Mouse (Mus musculus) embryonic facial prominence, embryonic 12.5 days (tissue): ENCODE results near the gene Tpm1. TPM values are rescaled to one million over a fixed set of nuclear protein-coding genes. Genes with fewer than 3 reads are reported as not detected.

Experiments used
- ATAC-seq: fragments of 200-750 bp; cut with Nextera tagmentation; 2 replicates; pipeline ENCODE4 v1.8.0; 2017; ENCODE audit not compliant: insufficient number of reproducible peaks, insufficient read depth, low FRiP score, low TSS enrichment
- H3K27ac ChIP-seq: fragments of 300-500 bp; sonication (generic); 2 replicates; pipeline ENCODE4 v1.5.1; 2016; ENCODE audit warnings: mild to moderate bottlenecking
- H3K27me3 ChIP-seq: fragments of 300-500 bp; sonication (generic); 2 replicates; pipeline ENCODE4 v1.6.1; 2016; ENCODE audit warnings: mild to moderate bottlenecking, moderate library complexity
- H3K36me3 ChIP-seq: fragments of 300-500 bp; sonication (generic); 2 replicates; pipeline ENCODE4 v1.6.1; 2016; ENCODE audit warnings: mild to moderate bottlenecking
- H3K4me1 ChIP-seq: fragments of 300-500 bp; sonication (generic); 2 replicates; pipeline ENCODE4 v1.6.1; 2016
- H3K4me2 ChIP-seq: fragments of 300-500 bp; sonication (generic); replicated peaks from 2 replicates; pipeline ENCODE4 v1.6.1; 2016; ENCODE audit warnings: mild to moderate bottlenecking, moderate library complexity
- H3K4me3 ChIP-seq: fragments of 300-500 bp; sonication (generic); 2 replicates; pipeline ENCODE4 v1.5.1; 2016; ENCODE audit warnings: mild to moderate bottlenecking
- H3K9ac ChIP-seq: fragments of 300-500 bp; sonication (generic); 2 replicates; pipeline ENCODE4 v1.6.1; 2016; ENCODE audit warnings: mild to moderate bottlenecking, moderate library complexity
- H3K9me3 ChIP-seq: fragments of 300-500 bp; sonication (generic); 2 replicates; pipeline ENCODE4 v1.6.1; 2016; ENCODE audit warnings: mild to moderate bottlenecking, moderate library complexity
- WGBS: fragments of 180-500 bp; shearing (Covaris S2); methylation state at CpG from one replicate; pipeline ENCODE4 v1.1.7; 2016; 5-methylcytosine and 5-hydroxymethylcytosine counted together
- polyA plus RNA-seq: library from polyadenylated mRNA; unstranded; fragments of >200 nt; fragmentation: Nextera tagmentation; extraction: Ambion mirVana; gene quantifications from 2 replicates; pipeline ENCODE4 v1.2.1, GENCODE M21; 2016

The Tpm1 gene
- polyA plus RNA-seq, 1 experiment from 2014 or later, result 801 TPM

DNA sequence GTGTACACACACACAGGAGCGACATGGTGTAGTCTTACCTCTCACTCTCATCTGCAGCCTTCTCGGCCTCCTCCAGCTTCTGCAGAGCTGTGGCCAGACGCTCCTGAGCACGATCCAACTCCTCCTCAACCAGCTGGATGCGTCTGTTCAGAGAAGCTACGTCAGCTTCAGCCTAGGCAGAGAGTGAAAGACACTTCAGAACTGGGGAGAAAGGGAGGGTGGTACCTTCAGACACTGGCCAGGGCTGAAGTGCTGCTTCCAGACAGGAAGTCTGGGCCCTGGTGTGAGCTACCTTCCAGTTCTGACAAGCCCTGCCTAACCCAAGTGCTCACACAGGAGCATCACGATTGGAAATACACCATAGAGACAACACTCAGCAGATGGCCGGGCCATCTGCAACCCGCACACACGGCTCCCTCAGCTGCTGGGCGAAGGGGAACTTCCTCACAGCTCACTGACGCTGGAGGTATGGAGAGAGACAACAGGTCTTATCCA lies 13.2 kb downstream of the Tpm1 start:
- peaks cover 67% of the 10 kb centered on the region for H3K36me3 ChIP-seq
- H3K27me3 ChIP-seq, result no peaks in the 10 kb centered on the region
- H3K4me3 ChIP-seq, result no peak overlapping the region
- ATAC-seq, result no peak
- H3K9ac ChIP-seq, result no peak overlapping the region
- peaks cover 26% of the 10 kb centered on the region for H3K4me1 ChIP-seq
- H3K27ac ChIP-seq, result 0 out of 2 replicates have a peak overlapping the region, but pooled peaks have one; percentile 1
- no peak overlapping the region for H3K4me2 ChIP-seq
- H3K9me3 ChIP-seq, result peaks cover 6% of the 10 kb centered on the region
- WGBS, result 91% methylated on average over 12 of the region's 12 CpGs

DNA sequence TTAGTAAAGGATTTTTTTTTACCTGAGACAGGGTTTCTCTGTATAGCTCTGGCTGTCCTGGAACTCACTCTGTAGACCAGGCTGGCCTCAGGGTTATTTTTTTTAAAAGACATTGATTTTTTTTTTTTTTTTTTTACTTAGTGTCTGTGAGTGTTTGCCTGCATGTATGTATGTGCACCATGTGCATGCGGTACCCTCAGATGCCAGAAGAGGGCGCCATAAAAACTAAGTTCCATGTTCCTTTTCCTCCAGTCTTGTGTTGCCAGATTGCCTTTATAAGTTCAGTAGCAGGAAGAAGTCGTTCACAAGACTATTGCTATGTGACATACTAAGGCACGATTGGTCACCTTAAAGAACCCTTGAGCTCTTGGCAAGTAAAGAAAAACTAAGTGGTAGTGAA lies 14.5 kb downstream of the Tpm1 start:
- Histone ChIP-seq H3K9ac (no peak overlapping the region), H3K4me3 (no peak overlapping the region), H3K27me3 (no peaks in the 10 kb centered on the region), H3K4me2 (no peak overlapping the region), H3K36me3 (peaks cover 79% of the 10 kb centered on the region), H3K4me1 (peaks cover 14% of the 10 kb centered on the region), H3K27ac (no peak overlapping the region), H3K9me3 (peaks cover 6% of the 10 kb centered on the region)
- no peak for ATAC-seq
- WGBS, result 90% methylated on average over 4 of the region's 4 CpGs

DNA sequence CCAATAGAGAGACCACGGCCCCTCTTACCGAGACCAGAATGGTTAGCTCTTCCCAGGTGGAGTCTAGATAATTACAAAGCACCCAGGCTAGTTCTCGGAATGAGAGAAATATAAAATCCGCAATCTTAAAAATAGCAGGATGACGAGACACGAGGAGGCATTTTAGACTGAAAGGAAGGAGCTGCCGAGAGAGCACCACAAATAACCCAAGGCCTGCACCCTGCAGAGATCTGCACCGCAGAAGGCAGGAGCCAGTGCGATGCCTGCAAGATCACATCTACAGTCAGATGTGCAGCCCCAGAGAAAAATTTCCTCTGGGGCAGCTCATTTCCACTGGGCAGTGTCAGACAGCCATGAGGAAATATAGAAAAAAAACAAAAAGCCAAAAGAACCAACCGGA lies 16.2 kb downstream of the Tpm1 start:
- ATAC-seq, result no peak
- WGBS, result 91% methylated on average over 10 of the region's 10 CpGs

DNA sequence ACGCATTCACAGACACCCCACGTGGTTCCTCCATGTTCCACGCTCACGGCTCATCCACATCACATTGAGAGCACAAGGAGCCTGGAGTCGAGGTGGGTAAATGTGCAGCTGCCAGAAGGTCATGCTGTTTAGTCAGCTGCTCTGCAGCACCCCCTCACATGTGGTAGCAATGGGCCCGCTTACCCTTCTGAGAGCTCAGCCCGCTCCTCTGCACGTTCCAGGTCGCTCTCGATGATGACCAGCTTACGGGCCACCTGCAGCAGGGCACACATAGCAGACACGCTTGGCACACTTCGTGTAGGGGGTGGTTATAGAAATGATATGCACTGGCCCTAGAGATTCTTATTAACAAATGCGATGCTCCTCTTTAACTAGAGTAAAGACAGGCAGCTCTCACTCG lies 16.6 kb downstream of the Tpm1 start:
- peaks cover 6% of the 10 kb centered on the region for H3K9me3 ChIP-seq
- H3K27me3 ChIP-seq, result no peaks in the 10 kb centered on the region
- WGBS, result 91% methylated on average over 15 of the region's 15 CpGs
- H3K4me1 ChIP-seq, result peaks cover 5% of the 10 kb centered on the region; the same call in 1 of the 2 replicates
- H3K4me2 ChIP-seq, result no peak overlapping the region
- H3K27ac ChIP-seq, result no peak overlapping the region
- no peak overlapping the region for H3K9ac ChIP-seq
- no peak for ATAC-seq
- peaks cover 90% of the 10 kb centered on the region for H3K36me3 ChIP-seq
- H3K4me3 ChIP-seq, result no peak overlapping the region

More for the DNA sequence above, 16.2 kb downstream of the Tpm1 start:
- H3K9me3 ChIP-seq, result peaks cover 6% of the 10 kb centered on the region
- no peaks in the 10 kb centered on the region for H3K27me3 ChIP-seq
- peaks cover 5% of the 10 kb centered on the region for H3K4me1 ChIP-seq
- no peak overlapping the region for H3K9ac ChIP-seq
- peaks cover 90% of the 10 kb centered on the region for H3K36me3 ChIP-seq
- H3K27ac ChIP-seq, result no peak overlapping the region
- no peak overlapping the region for H3K4me3 ChIP-seq
- no peak overlapping the region for H3K4me2 ChIP-seq

DNA sequence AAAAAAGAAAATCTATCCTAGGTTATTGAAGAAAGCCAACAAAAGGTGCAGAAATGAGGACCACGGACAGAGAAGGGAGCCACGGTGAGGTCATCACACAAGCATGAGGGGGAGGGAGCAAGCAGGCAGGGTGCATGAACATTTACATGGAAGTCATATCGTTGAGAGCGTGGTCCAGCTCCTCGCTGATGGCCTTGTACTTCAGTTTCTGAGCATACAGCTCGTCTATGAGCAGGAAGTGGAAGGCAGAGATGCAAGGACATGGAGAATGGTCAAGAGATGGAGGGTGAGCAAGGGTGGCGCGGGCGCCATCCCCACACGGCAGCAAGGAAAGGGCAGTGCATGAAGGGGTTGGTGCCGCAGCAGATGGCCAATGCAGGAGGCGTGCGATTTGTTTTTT lies 19.7 kb downstream of the Tpm1 start:
- 92% methylated on average over 13 of the region's 13 CpGs for WGBS

DNA sequence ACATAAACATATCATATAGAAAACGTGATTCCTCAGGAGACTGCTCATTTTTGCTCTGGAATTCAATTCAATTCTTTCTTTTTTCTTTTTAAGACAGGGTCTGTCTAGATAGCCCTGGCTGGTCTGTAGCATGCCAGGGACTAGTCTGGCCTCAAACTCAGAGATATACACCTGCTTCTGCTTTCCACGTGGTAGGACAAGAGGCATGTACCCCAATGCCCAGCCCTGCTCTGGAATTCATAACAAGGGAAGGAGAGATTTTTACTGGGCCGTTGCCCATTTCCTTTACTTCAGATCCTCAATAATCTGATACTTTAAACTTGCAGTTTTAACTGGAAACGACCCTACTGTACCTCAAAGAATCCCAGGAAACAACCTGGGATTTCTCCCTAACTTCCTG lies 20.3 kb downstream of the Tpm1 start:
- no peak overlapping the region for H3K4me2 ChIP-seq
- ATAC-seq, result no peak
- H3K9ac ChIP-seq, result no peak overlapping the region
- WGBS, result 80% methylated on average over 4 of the region's 4 CpGs
- H3K9me3 ChIP-seq, result no peaks in the 10 kb centered on the region
- H3K27ac ChIP-seq, result no peak overlapping the region
- peaks cover 94% of the 10 kb centered on the region for H3K36me3 ChIP-seq
- H3K4me1 ChIP-seq, result no peaks in the 10 kb centered on the region
- H3K4me3 ChIP-seq, result no peak overlapping the region
- no peaks in the 10 kb centered on the region for H3K27me3 ChIP-seq

More for the DNA sequence above, 19.7 kb downstream of the Tpm1 start:
- H3K36me3 ChIP-seq, result peaks cover 94% of the 10 kb centered on the region
- no peak overlapping the region for H3K4me3 ChIP-seq
- H3K9me3 ChIP-seq, result no peaks in the 10 kb centered on the region
- ATAC-seq, result no peak
- no peak overlapping the region for H3K27ac ChIP-seq
- H3K4me1 ChIP-seq, result no peaks in the 10 kb centered on the region
- H3K4me2 ChIP-seq, result no peak overlapping the region
- no peak overlapping the region for H3K9ac ChIP-seq
- no peaks in the 10 kb centered on the region for H3K27me3 ChIP-seq

DNA sequence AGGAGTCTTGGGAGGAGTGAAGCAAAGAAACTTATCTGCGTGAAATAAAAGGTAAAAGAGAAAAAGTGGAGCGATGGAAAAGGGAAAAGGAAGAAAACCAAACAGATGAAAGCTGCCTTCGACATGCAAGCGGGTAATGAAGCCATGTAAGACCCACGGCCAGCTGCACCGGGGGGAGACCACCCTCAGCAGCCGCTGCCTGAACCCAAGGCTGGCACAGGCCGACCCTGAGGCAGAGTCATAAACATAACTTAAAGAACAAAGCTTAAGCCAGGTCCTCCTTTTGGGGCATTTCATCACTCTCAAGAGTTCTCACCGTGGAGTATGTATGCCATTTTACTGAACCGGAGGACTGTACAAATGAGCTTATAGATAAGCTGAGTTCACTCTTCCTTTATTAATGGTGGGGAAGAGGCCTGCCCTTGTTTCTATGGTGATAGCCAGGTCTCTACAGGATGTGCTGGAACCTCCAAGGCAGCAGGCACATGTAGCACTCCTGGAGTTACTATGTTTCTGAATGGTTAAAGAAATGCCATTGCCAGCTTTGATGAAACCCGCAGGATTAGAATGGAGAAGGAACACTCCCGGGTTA lies 21.0 kb downstream of the Tpm1 start:
- Histone ChIP-seq H3K9ac (no peak overlapping the region), H3K9me3 (no peaks in the 10 kb centered on the region), H3K4me1 (no peaks in the 10 kb centered on the region), H3K4me3 (no peak overlapping the region), H3K4me2 (no peak overlapping the region), H3K27me3 (no peaks in the 10 kb centered on the region), H3K27ac (no peak overlapping the region), H3K36me3 (peaks cover 93% of the 10 kb centered on the region)
- ATAC-seq, result no peak
- WGBS, result 88% methylated on average over 12 of the region's 12 CpGs

DNA sequence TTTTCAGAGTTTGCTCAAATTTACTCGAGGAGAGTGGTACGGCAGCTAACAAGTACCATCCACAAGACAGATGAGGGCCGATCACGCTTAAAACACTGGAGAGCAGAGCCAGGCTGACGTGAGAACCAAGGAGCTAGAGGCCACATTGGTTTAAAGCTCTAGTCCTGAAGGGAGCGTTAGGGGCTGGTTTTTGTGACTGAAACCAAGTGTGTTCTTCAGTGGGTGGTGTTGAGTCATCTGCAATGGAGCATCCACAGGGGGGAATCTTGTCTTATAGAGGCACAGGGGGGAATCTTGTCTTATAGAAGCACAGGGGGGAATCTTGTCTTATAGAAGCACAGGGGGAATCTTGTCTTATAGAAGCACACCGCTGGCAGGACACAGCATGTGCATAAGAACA lies 22.3 kb downstream of the Tpm1 start:
- WGBS, result 91% methylated on average over 7 of the region's 7 CpGs

DNA sequence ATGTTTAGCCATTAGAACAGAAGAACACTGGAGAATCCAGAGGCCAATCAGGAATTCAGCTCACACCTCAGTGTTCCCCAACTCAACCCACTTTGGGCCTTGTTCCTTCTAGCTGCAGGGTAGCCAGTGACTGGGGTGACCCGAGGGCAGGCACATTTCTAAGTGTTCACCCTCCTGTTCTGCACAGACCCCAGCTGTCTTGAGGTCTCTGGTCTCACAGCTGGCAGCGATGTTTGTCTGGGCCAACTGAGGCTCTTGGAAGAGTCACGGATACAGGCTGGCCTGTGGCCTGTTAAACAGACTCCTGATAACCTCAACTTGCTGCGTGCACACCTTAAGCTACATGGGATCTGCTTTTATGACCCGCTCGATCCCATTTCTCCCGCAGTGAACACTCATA lies 23.1 kb downstream of the Tpm1 start:
- H3K27me3 ChIP-seq, result no peaks in the 10 kb centered on the region
- WGBS, result 92% methylated on average over 7 of the region's 7 CpGs
- H3K4me2 ChIP-seq, result no peak overlapping the region
- no peaks in the 10 kb centered on the region for H3K9me3 ChIP-seq
- no peak overlapping the region for H3K4me3 ChIP-seq
- H3K4me1 ChIP-seq, result no peaks in the 10 kb centered on the region
- ATAC-seq, result no peak
- H3K36me3 ChIP-seq, result peaks cover 94% of the 10 kb centered on the region
- no peak overlapping the region for H3K27ac ChIP-seq
- H3K9ac ChIP-seq, result no peak overlapping the region

More for the DNA sequence above, 22.3 kb downstream of the Tpm1 start:
- no peaks in the 10 kb centered on the region for H3K9me3 ChIP-seq
- no peak overlapping the region for H3K27ac ChIP-seq
- no peak for ATAC-seq
- H3K9ac ChIP-seq, result no peak overlapping the region
- no peak overlapping the region for H3K4me3 ChIP-seq
- no peaks in the 10 kb centered on the region for H3K4me1 ChIP-seq
- H3K4me2 ChIP-seq, result no peak overlapping the region
- peaks cover 93% of the 10 kb centered on the region for H3K36me3 ChIP-seq
- H3K27me3 ChIP-seq, result no peaks in the 10 kb centered on the region

DNA sequence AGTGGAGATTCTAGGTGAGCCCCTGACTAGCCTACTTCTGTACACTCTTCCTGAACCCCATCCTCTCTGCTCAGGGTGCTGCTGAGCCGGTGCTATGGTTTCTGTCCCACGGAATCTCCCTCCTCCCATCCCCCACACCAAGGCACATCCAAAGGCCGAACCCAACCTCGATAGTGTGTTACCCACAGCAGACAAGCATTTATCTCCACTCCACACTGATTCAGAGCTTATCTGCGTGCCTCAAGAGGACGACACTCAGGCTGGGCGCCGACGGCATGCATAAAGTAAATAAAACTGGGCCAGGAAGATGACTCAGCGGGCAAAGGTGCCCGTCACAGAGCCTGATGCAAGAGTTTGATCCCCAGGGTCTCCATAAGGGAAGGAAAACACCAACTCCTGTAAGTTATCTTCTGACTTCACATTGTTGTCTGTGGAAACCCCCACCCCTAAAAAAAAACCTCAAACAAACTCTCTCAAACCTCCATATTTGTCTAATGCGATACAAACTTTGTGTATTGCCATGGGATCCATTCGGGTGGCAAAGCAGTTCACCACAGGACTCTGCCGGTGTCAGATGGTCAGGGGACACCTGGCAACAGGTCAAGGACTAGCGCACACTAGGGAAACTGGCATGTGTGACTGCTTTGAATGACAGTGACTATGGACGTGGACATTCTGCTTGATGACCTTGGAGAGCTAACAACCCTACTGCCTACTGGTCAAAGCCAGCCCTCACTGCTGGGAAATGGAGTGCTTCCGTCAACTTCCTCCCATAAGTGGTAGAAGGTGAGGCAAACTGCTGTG lies 24.1 kb downstream of the Tpm1 start:
- Histone ChIP-seq H3K9me3 (no peaks in the 10 kb centered on the region), H3K27me3 (no peaks in the 10 kb centered on the region), H3K9ac (no peak overlapping the region), H3K27ac (no peak overlapping the region), H3K4me1 (no peaks in the 10 kb centered on the region), H3K4me3 (no peak overlapping the region), H3K36me3 (peaks cover 85% of the 10 kb centered on the region), H3K4me2 (no peak overlapping the region)
- no peak for ATAC-seq
- WGBS, result 92% methylated on average over 17 of the region's 17 CpGs

DNA sequence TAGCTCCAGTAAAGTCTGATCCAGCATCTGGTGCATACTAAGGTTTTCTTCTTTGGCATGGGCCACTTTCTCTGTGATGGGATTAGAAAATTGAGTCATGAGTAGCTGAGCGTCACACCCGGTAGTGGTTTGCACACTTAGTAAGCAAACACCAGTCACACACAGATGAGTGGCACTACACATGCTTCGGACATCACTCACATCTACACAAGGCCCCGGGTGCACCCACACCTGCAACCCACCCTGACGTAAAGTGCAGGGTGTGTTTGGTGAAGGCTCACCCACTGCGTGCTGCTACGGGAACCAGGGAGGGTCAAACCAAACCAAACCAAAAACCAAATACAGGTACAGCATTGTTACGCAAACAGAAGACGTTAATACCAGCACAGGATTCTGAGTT lies 25.8 kb downstream of the Tpm1 start:
- no peak overlapping the region for H3K9ac ChIP-seq

DNA sequence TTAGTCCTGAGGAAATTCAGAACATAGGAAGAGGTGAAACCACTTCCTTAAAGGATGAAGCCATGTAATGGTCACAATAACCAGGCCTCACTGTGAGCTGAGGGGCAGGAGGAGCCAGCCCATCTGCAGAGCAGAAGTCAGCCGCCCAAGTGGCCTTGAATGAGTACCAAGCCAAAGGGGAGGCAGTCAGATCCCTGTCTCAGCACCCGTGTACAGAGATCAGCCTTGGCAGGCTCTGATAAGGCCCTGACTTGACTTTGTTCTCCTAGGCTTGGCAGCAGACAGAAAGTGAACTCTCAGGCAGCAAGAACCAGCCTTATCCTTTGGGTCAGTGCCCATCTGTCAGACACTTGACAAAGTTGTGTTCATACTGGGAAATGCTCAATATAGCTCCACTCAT lies 29.1 kb downstream of the Tpm1 start:
- Histone ChIP-seq H3K9ac (no peak overlapping the region), H3K9me3 (no peaks in the 10 kb centered on the region), H3K27ac (no peak overlapping the region), H3K27me3 (no peaks in the 10 kb centered on the region), H3K4me1 (0 out of 2 replicates have a peak, but pooled peaks cover 2% of the 10 kb centered on the region), H3K4me3 (no peak overlapping the region), H3K36me3 (peaks cover 39% of the 10 kb centered on the region), H3K4me2 (no peak overlapping the region)
- WGBS, result 65% methylated on average over 2 of the region's 2 CpGs
- no peak for ATAC-seq

More for the DNA sequence above, 25.8 kb downstream of the Tpm1 start:
- ATAC-seq, result no peak
- H3K9me3 ChIP-seq, result no peaks in the 10 kb centered on the region
- no peaks in the 10 kb centered on the region for H3K4me1 ChIP-seq
- no peak overlapping the region for H3K4me2 ChIP-seq
- H3K27ac ChIP-seq, result no peak overlapping the region
- H3K4me3 ChIP-seq, result no peak overlapping the region
- peaks cover 68% of the 10 kb centered on the region for H3K36me3 ChIP-seq
- WGBS, result 97% methylated on average over 9 of the region's 9 CpGs
- H3K27me3 ChIP-seq, result no peaks in the 10 kb centered on the region
